In the genomic region with DNA sequence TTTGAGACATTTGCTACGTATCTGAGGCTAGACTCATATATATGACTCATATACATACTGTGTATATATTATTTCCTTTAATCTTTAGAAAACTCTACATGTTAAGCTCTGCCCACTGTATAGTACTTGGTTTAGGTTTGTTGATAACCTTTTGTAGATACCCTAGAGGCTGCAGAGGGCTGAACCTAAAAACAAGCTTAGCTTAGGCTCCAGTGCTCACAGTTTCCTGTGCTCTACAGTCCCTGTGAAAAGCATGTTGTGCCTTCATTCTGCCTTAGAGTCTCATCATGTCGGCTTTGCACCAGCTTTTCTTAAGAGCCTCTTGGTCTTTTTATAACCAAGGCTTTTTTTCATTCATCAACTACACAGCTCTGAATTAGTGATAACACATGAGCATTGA, we compare ENCODE assay signal across 25 mouse cellular contexts.
"Had no signal": no experiment of that assay in that cellular context is flagged by ENCODE, and none has a peak within 500 bp of the region (broad histone marks: within the 10 kb centered on the region; RNA-seq: fewer than 3 reads in every experiment).

No protein-coding gene starts in this region.

- DNase-seq: gastrocnemius, adult 2 months; gastrocnemius, postnatal 10 days; gastrocnemius, postnatal 25 days; heart, adult 2 months; heart, postnatal 10 days; heart, postnatal 4 days; kidney, adult 18-20 months; kidney, adult 8-10 months; kidney, postnatal 10 days; kidney, postnatal 25 days; kidney, postnatal 4 days; liver; liver, embryonic 13.5 days had no signal

- H3K27me3 ChIP-seq: heart, embryonic 12.5 days; hindbrain, embryonic 12.5 days; intestine, embryonic 15.5 days; limb, embryonic 12.5 days; liver, embryonic 13.5 days had no signal

- H3K9ac ChIP-seq: heart, embryonic 12.5 days; hindbrain, embryonic 12.5 days; hindbrain, embryonic 14.5 days; intestine, embryonic 15.5 days; limb, embryonic 12.5 days; liver, embryonic 13.5 days had no signal

- H3K4me3 ChIP-seq: gastrocnemius, adult 2 months; heart, adult 2 months; heart, embryonic 12.5 days; hindbrain, embryonic 10.5 days; hindbrain, embryonic 12.5 days; intestine, embryonic 15.5 days; layer of hippocampus, adult 2 months; left cerebral cortex, adult 2 months; limb, embryonic 10.5 days; limb, embryonic 12.5 days; liver, embryonic 13.5 days had no signal

- H3K9me3 ChIP-seq: heart, embryonic 12.5 days; hindbrain, embryonic 10.5 days; hindbrain, embryonic 12.5 days; intestine, embryonic 15.5 days; limb, embryonic 10.5 days; limb, embryonic 12.5 days; liver, embryonic 13.5 days had no signal

- ATAC-seq: hindbrain, embryonic 16.5 days; intestine, embryonic 15.5 days; intestine, postnatal 0 days had no signal

- H3K4me2 ChIP-seq: heart, embryonic 12.5 days; hindbrain, embryonic 12.5 days; hindbrain, embryonic 14.5 days; intestine, embryonic 15.5 days; limb, embryonic 12.5 days; liver, embryonic 11.5 days; liver, embryonic 13.5 days had no signal

- H3K36me3 ChIP-seq: heart, embryonic 12.5 days; hindbrain, embryonic 10.5 days; hindbrain, embryonic 12.5 days; intestine, embryonic 15.5 days; limb, embryonic 12.5 days; liver, embryonic 13.5 days had no signal

- H3K27ac ChIP-seq: gastrocnemius, adult 2 months; heart, adult 2 months; hindbrain, embryonic 14.5 days; intestine, embryonic 15.5 days; layer of hippocampus, adult 2 months; left cerebral cortex, adult 2 months; limb, embryonic 10.5 days; limb, embryonic 12.5 days; liver, embryonic 13.5 days had no signal

- H3K4me1 ChIP-seq: intestine, embryonic 15.5 days; liver, embryonic 13.5 days had no signal
